Mouse (Mus musculus): Measurements from ENCODE around the gene Park7. TPM values are rescaled to one million over a fixed set of nuclear protein-coding genes. Genes with fewer than 3 reads are reported as not detected.
"Not testable (repeated sequence)": the region's sequence is repeated elsewhere in the genome, so short reads cannot be mapped to it uniquely, and the experiment has no call there.

Gene Park7
- polyA plus RNA-seq, 1 experiment, result 92.2 TPM

GRCm38 (mm10) chr4:150915181-150915906 lies 1.1 kb upstream of the Park7 start:
- peak overlapping the region; percentile 78 for H3K4me3 ChIP-seq (ENCODE audit: insufficient read depth, low read length)
- H3K4me1 ChIP-seq (ENCODE audit: control insufficient read depth, insufficient read depth, low read length), result peaks cover 26% of the 10 kb centered on the region
- TF ChIP-seq POLR2A (IDR thresholded peaks at IDR 0.05; ENCODE audit: borderline replicate concordance, low read depth, low read length) (no peak), CTCF (IDR thresholded peaks at IDR 0.05; ENCODE audit: low read depth, low read length) (no peak)
- H3K27ac ChIP-seq (ENCODE audit: insufficient read depth, low read depth, low read length), result peak overlapping the region; percentile 81

- peak overlapping the region; percentile 87 for H3K27ac ChIP-seq (ENCODE audit: insufficient read depth, low read depth, low read length)
- peak overlapping the region; percentile 72 for H3K4me3 ChIP-seq (ENCODE audit: insufficient read depth, low read length)
- H3K4me1 ChIP-seq (ENCODE audit: control insufficient read depth, insufficient read depth, low read length), result peaks cover 29% of the 10 kb centered on the region
- TF ChIP-seq CTCF (IDR thresholded peaks at IDR 0.05; ENCODE audit: low read depth, low read length), result no peak
- no peak for TF ChIP-seq POLR2A (IDR thresholded peaks at IDR 0.05; ENCODE audit: borderline replicate concordance, low read depth, low read length)
Measured at GRCm38 (mm10) chr4:150913743-150914142, 494 bp downstream of the Park7 start.

GRCm38 (mm10) chr4:150910164-150910951 lies 3.9 kb downstream of the Park7 start:
- Histone ChIP-seq H3K27ac (ENCODE audit: insufficient read depth, low read depth, low read length) (peak overlapping the region; percentile 43), H3K4me3 (ENCODE audit: insufficient read depth, low read length) (no peak overlapping the region), H3K4me1 (ENCODE audit: control insufficient read depth, insufficient read depth, low read length) (peaks cover 30% of the 10 kb centered on the region)
- TF ChIP-seq POLR2A (IDR thresholded peaks at IDR 0.05; ENCODE audit: borderline replicate concordance, low read depth, low read length) (no peak), CTCF (IDR thresholded peaks at IDR 0.05; ENCODE audit: low read depth, low read length) (0 out of 2 replicates have a peak, but pooled peaks have one; percentile 12)

- H3K27ac ChIP-seq (ENCODE audit: insufficient read depth, low read depth, low read length), result peak overlapping the region; percentile 49
- TF ChIP-seq CTCF (IDR thresholded peaks at IDR 0.05; ENCODE audit: low read depth, low read length) (no peak), POLR2A (IDR thresholded peaks at IDR 0.05; ENCODE audit: borderline replicate concordance, low read depth, low read length) (0 out of 2 replicates have a peak, but pooled peaks have one; percentile 31)
- peak overlapping the region; percentile 72 for H3K4me3 ChIP-seq (ENCODE audit: insufficient read depth, low read length)
- peaks cover 25% of the 10 kb centered on the region for H3K4me1 ChIP-seq (ENCODE audit: control insufficient read depth, insufficient read depth, low read length)
Measured at GRCm38 (mm10) chr4:150909451-150910156, 4.6 kb downstream of the Park7 start.

GRCm38 (mm10) chr4:150908512-150908911 lies 5.7 kb downstream of the Park7 start:
- Histone ChIP-seq H3K4me1 (ENCODE audit: control insufficient read depth, insufficient read depth, low read length) (peaks cover 23% of the 10 kb centered on the region), H3K4me3 (ENCODE audit: insufficient read depth, low read length) (peak overlapping the region; percentile 9; the same call in 1 of the 2 replicates)
- TF ChIP-seq CTCF (IDR thresholded peaks at IDR 0.05; ENCODE audit: low read depth, low read length), result peak; percentile 44

GRCm38 (mm10) chr4:150907099-150907498 lies 7.1 kb downstream of the Park7 start:
- Histone ChIP-seq H3K4me3 (ENCODE audit: insufficient read depth, low read length) (no peak overlapping the region), H3K27ac (ENCODE audit: insufficient read depth, low read depth, low read length) (no peak overlapping the region), H3K4me1 (ENCODE audit: control insufficient read depth, insufficient read depth, low read length) (peaks cover 9% of the 10 kb centered on the region)
- TF ChIP-seq POLR2A (IDR thresholded peaks at IDR 0.05; ENCODE audit: borderline replicate concordance, low read depth, low read length) (no peak), CTCF (IDR thresholded peaks at IDR 0.05; ENCODE audit: low read depth, low read length) (no peak)

More at GRCm38 (mm10) chr4:150908512-150908911, 5.7 kb downstream of the Park7 start:
- H3K27ac ChIP-seq (ENCODE audit: insufficient read depth, low read depth, low read length), result not testable (repeated sequence)

- Histone ChIP-seq H3K4me3 (ENCODE audit: insufficient read depth, low read length) (no peak overlapping the region), H3K27ac (ENCODE audit: insufficient read depth, low read depth, low read length) (no peak overlapping the region), H3K4me1 (ENCODE audit: control insufficient read depth, insufficient read depth, low read length) (no peaks in the 10 kb centered on the region)
- no peak for TF ChIP-seq CTCF (IDR thresholded peaks at IDR 0.05; ENCODE audit: low read depth, low read length)
- no peak for TF ChIP-seq POLR2A (IDR thresholded peaks at IDR 0.05; ENCODE audit: borderline replicate concordance, low read depth, low read length)
Measured at GRCm38 (mm10) chr4:150903091-150903742, 11.0 kb downstream of the Park7 start.

- H3K27ac ChIP-seq (ENCODE audit: insufficient read depth, low read depth, low read length), result no peak overlapping the region
- H3K4me1 ChIP-seq (ENCODE audit: control insufficient read depth, insufficient read depth, low read length), result no peaks in the 10 kb centered on the region
- TF ChIP-seq CTCF (IDR thresholded peaks at IDR 0.05; ENCODE audit: low read depth, low read length) (no peak), POLR2A (IDR thresholded peaks at IDR 0.05; ENCODE audit: borderline replicate concordance, low read depth, low read length) (no peak)
- no peak overlapping the region for H3K4me3 ChIP-seq (ENCODE audit: insufficient read depth, low read length)
Measured at GRCm38 (mm10) chr4:150902062-150902461, 12.2 kb downstream of the Park7 start.

GRCm38 (mm10) chr4:150901651-150902050 lies 12.6 kb downstream of the Park7 start:
- Histone ChIP-seq H3K27ac (ENCODE audit: insufficient read depth, low read depth, low read length) (no peak overlapping the region), H3K4me1 (ENCODE audit: control insufficient read depth, insufficient read depth, low read length) (no peaks in the 10 kb centered on the region), H3K4me3 (ENCODE audit: insufficient read depth, low read length) (no peak overlapping the region)
- TF ChIP-seq POLR2A (IDR thresholded peaks at IDR 0.05; ENCODE audit: borderline replicate concordance, low read depth, low read length) (no peak), CTCF (IDR thresholded peaks at IDR 0.05; ENCODE audit: low read depth, low read length) (peak; percentile 85)

All from bone marrow macrophage, adult 2 months (primary cell).